Mouse (Mus musculus) cortical plate, adult 2 months (tissue): ENCODE measurements at regions not wholly inside any gene's neighbourhood (a gene's known extent, or its start where the extent isn't known, plus 50 kb on each side); places are given as distances from the start of the nearest gene placed in this dataset.
A peak's percentile ranks its signal among the peaks of the same experiment; 100 is the strongest.

Experiments used
- H3K27ac ChIP-seq: fragments of 200-500 bp; 2 replicates; pipeline ENCODE4 v1.5.1; 2012; ENCODE audit warnings: low read length, control low read depth, inconsistent platforms; ENCODE audit not compliant: insufficient read depth
- H3K4me1 ChIP-seq: fragments of 200-500 bp; 2 replicates; pipeline ENCODE4 v1.6.1; 2011; ENCODE audit warnings: low read length; ENCODE audit not compliant: control insufficient read depth, insufficient read depth
- H3K4me3 ChIP-seq: fragments of 200-500 bp; 2 replicates; pipeline ENCODE4 v1.5.1; 2011; ENCODE audit warnings: mild to moderate bottlenecking, low read length, control low read depth; ENCODE audit not compliant: insufficient read depth
- CTCF ChIP-seq: fragments of 200-500 bp; IDR thresholded peaks from 2 replicates; pipeline ENCODE4 v1.5.1; 2011; ENCODE audit warnings: mild to moderate bottlenecking, control low read depth, low read length; ENCODE audit not compliant: insufficient read depth; ENCODE audit errors: extremely low read depth
- POLR2A ChIP-seq: fragments of 200-500 bp; IDR thresholded peaks from 2 replicates; pipeline ENCODE4 v1.6.1; 2011; ENCODE audit warnings: mild to moderate bottlenecking, low read length, control low read depth; ENCODE audit not compliant: insufficient read depth; ENCODE audit errors: extremely low read depth

DNA sequence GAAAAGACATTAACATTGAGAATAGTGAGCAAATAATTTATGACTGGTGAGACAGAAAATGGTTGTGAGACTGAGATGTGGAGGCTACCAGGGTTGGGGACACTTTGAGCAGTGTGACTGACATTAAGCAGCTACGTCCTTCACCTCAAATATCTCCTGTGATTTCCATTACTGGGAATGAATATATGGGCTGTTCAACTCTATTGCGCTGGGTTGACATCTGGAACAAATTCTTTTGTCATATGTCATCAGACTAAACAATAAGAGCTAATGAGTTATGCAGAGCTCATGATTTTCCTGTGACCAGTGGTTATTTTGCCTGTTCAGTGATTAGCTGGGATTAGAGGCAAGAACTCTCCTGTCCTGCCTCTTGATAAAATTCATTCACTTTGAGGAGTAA lies 593.9 kb upstream of the Castor2 start:
- Histone ChIP-seq H3K27ac (no peak overlapping the region), H3K4me3 (no peak overlapping the region), H3K4me1 (no peaks in the 10 kb centered on the region)
- no peak for TF ChIP-seq CTCF
- TF ChIP-seq POLR2A = no peak

DNA sequence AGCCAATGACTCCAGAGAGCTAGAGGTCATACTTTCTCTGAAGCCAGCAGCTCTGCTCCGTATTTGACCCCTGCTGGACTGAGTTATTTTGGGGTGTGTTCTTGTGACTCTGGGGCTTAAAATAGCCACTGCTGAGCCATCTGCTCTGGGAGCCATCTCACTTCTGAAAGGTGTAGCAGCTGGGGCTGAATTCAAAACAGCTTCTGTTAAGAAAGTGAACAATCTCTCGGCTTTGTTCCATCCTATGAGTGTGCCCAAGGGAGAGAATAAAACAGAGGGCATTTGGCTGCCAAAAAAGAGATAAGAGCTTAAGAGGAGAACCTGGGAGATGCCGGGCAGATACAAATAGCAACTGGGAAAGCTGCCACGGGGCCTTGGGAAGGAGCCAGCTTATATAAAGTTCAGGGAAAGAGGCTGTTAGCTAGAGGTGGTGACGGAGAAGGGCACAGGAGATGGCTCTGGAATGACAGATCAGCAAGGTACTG lies 611.7 kb upstream of the Castor2 start:
- Histone ChIP-seq H3K4me1 (peaks cover 10% of the 10 kb centered on the region), H3K27ac (peak overlapping the region; percentile 53; the same call in 1 of the 2 replicates), H3K4me3 (no peak overlapping the region)
- no peak for TF ChIP-seq CTCF
- TF ChIP-seq POLR2A = no peak

DNA sequence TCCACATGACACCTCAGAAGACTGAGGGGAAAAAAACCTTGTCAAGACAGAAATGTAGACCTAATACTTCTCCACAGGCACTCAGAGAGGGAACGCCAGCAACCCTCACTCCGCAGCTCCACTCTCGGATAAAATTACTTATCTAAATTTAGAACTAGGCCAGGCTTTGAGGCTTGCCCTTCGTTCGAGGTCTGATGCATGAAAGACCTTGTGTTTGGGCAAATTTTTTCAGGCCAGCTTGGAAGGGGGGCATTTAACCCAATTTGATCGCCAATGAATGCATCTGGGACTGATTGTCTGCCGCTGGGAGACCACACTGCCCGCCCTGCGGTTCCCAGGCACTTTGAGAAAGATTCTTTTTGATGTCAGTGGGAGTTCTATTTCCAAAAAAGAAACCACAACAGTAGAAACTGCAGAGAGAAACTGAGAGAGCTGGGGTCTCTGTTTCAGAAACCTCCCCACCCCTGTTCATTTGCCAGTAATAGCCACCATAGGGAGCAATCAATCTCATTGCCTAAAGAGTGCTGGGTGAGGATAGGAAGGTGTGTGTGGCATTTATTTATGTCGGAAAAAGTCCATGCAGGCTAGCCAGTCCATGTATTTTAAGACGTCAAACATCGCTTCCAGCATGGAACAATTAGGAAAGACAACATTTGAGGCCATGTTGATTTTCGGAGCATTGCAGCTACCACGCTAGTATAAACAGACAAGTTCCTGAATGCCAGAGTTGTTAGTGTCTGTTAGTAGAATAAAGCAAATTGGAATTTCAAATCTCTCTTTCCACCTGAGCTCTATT lies 617.0 kb upstream of the Castor2 start:
- H3K27ac ChIP-seq = peak overlapping the region; percentile 42
- H3K4me1 ChIP-seq = peaks cover 3% of the 10 kb centered on the region; the same call in 1 of the 2 replicates
- TF ChIP-seq POLR2A (no peak), CTCF (no peak)
- no peak overlapping the region for H3K4me3 ChIP-seq

DNA sequence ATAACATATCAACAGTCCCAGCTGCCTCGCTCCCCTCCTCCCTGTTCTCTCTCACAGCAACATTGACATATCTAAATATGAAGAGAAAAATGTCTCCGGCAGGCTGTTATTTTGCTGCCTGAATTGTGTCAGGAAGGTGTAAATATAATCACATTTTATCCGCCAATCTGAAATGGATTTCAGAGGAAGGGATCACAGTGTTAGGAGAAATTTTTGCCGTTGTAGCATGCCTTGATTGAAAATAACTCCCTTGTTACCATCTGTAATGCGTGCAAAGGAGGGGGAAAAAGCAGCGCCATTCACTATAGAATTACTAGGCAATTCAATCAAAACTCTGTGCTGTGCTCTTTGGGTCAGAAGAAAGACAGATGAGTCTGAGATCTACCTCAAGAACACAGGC lies 620.3 kb upstream of the Castor2 start:
- Histone ChIP-seq H3K27ac (no peak overlapping the region), H3K4me3 (no peak overlapping the region), H3K4me1 (peaks cover 3% of the 10 kb centered on the region; the same call in 1 of the 2 replicates)
- TF ChIP-seq CTCF = no peak
- no peak for TF ChIP-seq POLR2A

DNA sequence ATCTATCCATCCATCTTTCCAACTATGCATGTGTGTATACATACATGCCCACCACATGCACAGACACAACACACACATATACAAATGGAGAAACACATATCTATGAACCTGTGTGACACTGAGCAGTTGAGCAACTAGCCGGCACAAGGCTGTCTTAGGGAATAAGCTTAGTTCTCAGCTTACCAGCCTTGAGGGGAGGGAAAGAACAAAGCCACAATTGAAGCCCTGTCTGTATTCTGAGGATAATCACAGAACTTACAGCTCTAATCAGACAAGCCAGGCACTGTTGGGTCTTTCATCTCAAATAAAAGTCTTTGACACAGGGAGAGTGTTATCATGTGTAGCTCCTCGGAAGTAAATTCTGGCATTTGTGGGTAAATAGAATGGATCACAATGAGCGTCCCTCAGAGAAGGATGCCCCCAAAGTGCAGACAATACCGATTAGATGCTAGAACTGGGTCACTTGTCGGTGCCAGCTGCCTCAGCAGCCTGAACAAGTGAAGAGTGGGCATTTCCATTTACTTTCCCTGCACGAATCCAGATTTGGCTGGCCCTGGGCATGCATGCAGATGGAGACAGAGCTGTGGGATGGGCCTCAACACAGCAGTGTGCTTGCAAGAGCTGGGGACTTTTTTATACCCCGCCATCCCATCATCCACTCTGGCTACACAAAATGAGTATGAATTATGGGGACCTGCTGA lies 646.0 kb upstream of the Castor2 start:
- no peak for TF ChIP-seq POLR2A
- no peak for TF ChIP-seq CTCF
- Histone ChIP-seq H3K4me1 (no peaks in the 10 kb centered on the region), H3K4me3 (no peak overlapping the region), H3K27ac (no peak overlapping the region)

DNA sequence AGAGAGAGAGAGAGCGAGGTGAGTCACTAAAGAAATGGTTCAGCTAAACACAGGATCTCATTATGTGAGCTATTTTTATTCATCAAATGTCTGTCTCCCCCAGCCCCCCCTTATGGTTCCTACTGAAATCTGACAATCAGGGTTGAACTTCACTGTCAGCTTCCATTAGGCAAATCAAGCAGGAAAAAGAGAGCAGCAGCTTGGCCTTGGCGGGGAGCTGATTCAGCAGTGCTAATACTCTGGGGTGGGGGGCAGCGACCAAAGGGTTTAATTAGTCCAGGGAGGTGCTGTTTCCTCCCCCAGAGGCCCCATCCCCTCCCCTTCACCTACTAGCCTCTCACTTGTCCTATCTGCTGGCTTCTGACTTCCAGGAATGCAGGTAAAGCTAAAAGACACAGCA lies 649.6 kb upstream of the Castor2 start:
- no peaks in the 10 kb centered on the region for H3K4me1 ChIP-seq
- H3K4me3 ChIP-seq = no peak overlapping the region
- H3K27ac ChIP-seq = no peak overlapping the region
- no peak for TF ChIP-seq CTCF
- TF ChIP-seq POLR2A = no peak

DNA sequence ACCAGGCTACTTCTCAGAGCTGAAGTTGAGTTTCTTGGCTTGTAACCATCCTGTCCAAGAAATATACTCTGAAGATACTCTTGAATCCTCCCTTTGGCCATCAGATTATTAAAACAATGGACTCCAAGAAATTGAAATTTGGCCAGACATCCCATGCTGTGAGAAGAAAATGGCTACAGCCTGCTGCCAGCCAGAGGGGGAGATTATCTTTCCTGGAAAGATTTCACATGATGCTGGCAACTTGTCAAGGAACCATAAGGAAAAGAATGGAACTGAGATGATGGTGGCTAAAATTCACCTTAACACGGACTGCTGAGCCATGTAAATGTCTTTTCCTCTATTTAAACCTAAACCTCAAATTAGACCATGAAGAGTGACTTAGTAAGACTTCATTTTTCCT lies 698.7 kb upstream of the Castor2 start:
- TF ChIP-seq CTCF (no peak), POLR2A (no peak)
- H3K4me3 ChIP-seq = no peak overlapping the region
- no peaks in the 10 kb centered on the region for H3K4me1 ChIP-seq
- H3K27ac ChIP-seq = no peak overlapping the region

DNA sequence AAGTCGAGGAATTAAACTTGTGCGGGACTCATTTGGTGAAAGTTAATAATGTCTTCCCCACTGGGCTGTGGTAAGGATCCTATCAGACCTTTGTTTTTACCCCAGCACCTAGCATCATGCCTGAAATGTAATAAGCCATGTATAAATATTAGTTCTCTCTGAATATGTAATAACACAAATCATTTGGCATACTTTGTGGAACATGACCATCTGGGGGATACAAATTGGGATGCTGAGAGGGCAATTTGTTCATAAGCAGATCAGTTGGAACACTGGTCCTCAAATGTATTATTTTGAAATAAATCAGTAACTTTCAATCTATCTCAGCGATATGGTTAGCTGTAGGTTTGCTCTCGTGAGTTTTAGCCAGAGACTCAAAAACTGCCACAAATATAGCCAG lies 709.6 kb upstream of the Castor2 start:
- H3K4me1 ChIP-seq = no peaks in the 10 kb centered on the region; the same call in 1 of the 2 replicates
- TF ChIP-seq CTCF (no peak), POLR2A (no peak)
- no peak overlapping the region for H3K27ac ChIP-seq
- no peak overlapping the region for H3K4me3 ChIP-seq

DNA sequence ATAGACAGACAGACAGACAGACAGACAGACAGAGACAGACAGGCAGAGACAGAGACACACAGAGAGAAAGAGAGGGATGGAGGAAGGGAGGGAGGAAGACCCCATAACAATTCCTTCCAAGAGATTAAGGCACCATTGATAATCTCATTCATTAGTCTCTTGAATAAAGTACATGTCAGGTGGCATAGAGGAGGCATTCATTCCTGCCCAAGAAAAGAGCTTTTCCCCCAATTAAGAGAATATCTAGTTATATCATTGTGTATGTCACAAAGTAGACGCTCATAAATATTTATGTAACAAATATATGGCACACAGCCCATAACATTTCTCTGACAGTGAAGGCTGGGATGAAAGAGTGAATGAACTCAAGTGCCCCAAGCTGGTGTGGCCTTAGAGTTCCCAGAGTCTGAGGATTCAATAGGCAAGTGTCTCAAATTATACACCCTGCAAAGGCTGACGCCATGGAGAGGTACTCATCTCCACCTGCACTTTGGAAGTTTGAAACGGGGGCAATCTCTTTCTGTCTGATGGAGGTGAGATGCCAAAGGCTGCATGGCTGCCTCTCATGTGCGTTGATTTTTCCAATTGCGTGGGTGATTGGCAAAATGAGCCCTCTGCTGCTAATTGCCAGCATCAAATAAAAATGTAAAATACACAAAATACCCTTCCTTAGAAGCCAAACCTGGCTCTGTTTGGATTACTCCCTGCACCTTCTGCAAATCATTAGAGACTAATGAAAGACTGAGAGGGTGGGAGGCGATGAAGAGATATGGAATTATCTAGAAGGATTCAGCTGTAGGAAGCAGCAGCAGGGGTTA lies 710.3 kb upstream of the Castor2 start:
- TF ChIP-seq CTCF (no peak), POLR2A (no peak)
- no peak overlapping the region for H3K27ac ChIP-seq

More for the DNA sequence above, 710.3 kb upstream of the Castor2 start:
- Histone ChIP-seq H3K4me1 (no peaks in the 10 kb centered on the region; the same call in 1 of the 2 replicates), H3K4me3 (no peak overlapping the region)
